Mouse (Mus musculus) hindbrain, embryonic 16.5 days (tissue): Measurements from ENCODE around the gene Nelfcd. TPM values are rescaled to one million over a fixed set of nuclear protein-coding genes. Genes with fewer than 3 reads are reported as not detected.

Experiments
- ATAC-seq: fragments of 200-750 bp; cut with Nextera tagmentation; 2 replicates; pipeline ENCODE4 v1.8.0; 2017; ENCODE audit warnings: moderate TSS enrichment, moderate library complexity
- H3K27ac ChIP-seq: fragments of 300-500 bp; sonication (generic); 2 replicates; pipeline ENCODE4 v1.5.1; 2014; ENCODE audit warnings: low read depth, mild to moderate bottlenecking, control low read depth, low read length, moderate library complexity
- H3K27me3 ChIP-seq: fragments of 300-500 bp; sonication (generic); replicated peaks from 2 replicates; pipeline ENCODE4 v1.6.1; 2014; ENCODE audit warnings: low read length; ENCODE audit not compliant: control insufficient read depth, insufficient read depth
- H3K36me3 ChIP-seq: fragments of 300-500 bp; sonication (generic); 2 replicates; pipeline ENCODE4 v1.6.1; 2014; ENCODE audit warnings: mild to moderate bottlenecking, low read length, moderate library complexity, mixed read lengths; ENCODE audit not compliant: control insufficient read depth, insufficient read depth
- H3K4me1 ChIP-seq: fragments of 300-500 bp; sonication (generic); 2 replicates; pipeline ENCODE4 v1.6.1; 2014; ENCODE audit warnings: low read depth, low read length; ENCODE audit not compliant: control insufficient read depth, insufficient read depth
- H3K4me2 ChIP-seq: fragments of 300-500 bp; sonication (generic); 2 replicates; pipeline ENCODE4 v1.6.1; 2014; ENCODE audit warnings: mild to moderate bottlenecking, low read length, control low read depth, moderate library complexity
- H3K4me3 ChIP-seq: fragments of 300-500 bp; sonication (generic); 2 replicates; pipeline ENCODE4 v1.5.1; 2014; ENCODE audit warnings: mild to moderate bottlenecking, low read length, control low read depth, moderate library complexity
- H3K9ac ChIP-seq: fragments of 300-500 bp; sonication (generic); 2 replicates; pipeline ENCODE4 v1.6.1; 2014; ENCODE audit warnings: low read depth, mild to moderate bottlenecking, control low read depth, low read length, moderate library complexity
- H3K9me3 ChIP-seq: fragments of 300-500 bp; sonication (generic); 2 replicates; pipeline ENCODE4 v1.6.1; 2014; ENCODE audit warnings: mild to moderate bottlenecking, low read length, moderate library complexity; ENCODE audit not compliant: control insufficient read depth
- WGBS: fragments of 180-500 bp; shearing (Covaris S2); extraction: QIAGEN DNeasy Blood & Tissue Kit; methylation state at CpG from one replicate; pipeline ENCODE4 v1.1.7; 2014; 5-methylcytosine and 5-hydroxymethylcytosine counted together
- polyA plus RNA-seq: library from polyadenylated mRNA; unstranded; fragments of >200 nt; fragmentation: Nextera tagmentation; extraction: Ambion mirVana; gene quantifications from 2 replicates; pipeline ENCODE4 v1.2.1, GENCODE M21; 2015

The Nelfcd gene
- polyA plus RNA-seq, 1 experiment from 2014 or later, result 108 TPM

DNA sequence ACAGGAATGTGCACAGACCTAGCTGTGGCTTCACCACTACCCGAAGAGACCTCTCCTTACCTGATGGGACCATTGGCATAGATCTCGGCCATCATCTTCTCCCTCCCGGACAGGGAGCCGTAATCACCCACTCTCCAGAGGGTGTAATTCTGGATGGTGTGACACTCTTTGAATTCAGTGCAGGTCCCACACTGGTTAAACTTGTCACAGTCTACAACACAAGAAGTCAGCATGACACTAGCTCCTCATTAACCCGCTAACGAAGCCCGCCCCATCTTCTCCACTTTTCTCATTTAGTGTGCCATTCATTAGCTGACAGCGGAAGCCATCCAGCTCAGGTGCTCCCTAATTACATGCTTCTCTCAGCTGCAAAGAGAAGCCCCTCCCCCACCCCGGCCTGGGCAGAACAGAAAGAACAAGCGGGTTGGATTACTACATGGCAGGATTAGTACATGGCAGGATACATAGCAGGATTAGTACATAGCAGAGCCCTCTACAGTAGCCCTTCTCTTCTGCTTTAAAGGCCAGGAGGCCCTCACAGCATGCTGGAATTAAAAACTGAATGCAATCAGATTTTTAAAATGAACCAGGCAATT lies 13.5 kb downstream of the Nelfcd start:
- no peak overlapping the region for H3K4me3 ChIP-seq
- H3K27ac ChIP-seq, result no peak overlapping the region
- H3K27me3 ChIP-seq, result no peaks in the 10 kb centered on the region
- no peak overlapping the region for H3K4me2 ChIP-seq
- ATAC-seq, result peak; percentile 55
- peaks cover 23% of the 10 kb centered on the region for H3K36me3 ChIP-seq
- H3K9me3 ChIP-seq, result no peaks in the 10 kb centered on the region
- no peaks in the 10 kb centered on the region; the same call in 1 of the 2 replicates for H3K4me1 ChIP-seq
- WGBS, result 67% methylated on average over 10 of the region's 10 CpGs
- no peak overlapping the region for H3K9ac ChIP-seq

- Histone ChIP-seq H3K27me3 (no peaks in the 10 kb centered on the region), H3K9ac (no peak overlapping the region), H3K36me3 (no peaks in the 10 kb centered on the region), H3K4me1 (peaks cover 12% of the 10 kb centered on the region), H3K4me3 (no peak overlapping the region), H3K27ac (no peak overlapping the region), H3K9me3 (no peaks in the 10 kb centered on the region), H3K4me2 (no peak overlapping the region)
- 97% methylated on average over 9 of the region's 9 CpGs for WGBS
- ATAC-seq, result no peak
Measured at GRCm38 (mm10) chr2:174434943-174435342, 19.3 kb downstream of the Nelfcd start.

DNA sequence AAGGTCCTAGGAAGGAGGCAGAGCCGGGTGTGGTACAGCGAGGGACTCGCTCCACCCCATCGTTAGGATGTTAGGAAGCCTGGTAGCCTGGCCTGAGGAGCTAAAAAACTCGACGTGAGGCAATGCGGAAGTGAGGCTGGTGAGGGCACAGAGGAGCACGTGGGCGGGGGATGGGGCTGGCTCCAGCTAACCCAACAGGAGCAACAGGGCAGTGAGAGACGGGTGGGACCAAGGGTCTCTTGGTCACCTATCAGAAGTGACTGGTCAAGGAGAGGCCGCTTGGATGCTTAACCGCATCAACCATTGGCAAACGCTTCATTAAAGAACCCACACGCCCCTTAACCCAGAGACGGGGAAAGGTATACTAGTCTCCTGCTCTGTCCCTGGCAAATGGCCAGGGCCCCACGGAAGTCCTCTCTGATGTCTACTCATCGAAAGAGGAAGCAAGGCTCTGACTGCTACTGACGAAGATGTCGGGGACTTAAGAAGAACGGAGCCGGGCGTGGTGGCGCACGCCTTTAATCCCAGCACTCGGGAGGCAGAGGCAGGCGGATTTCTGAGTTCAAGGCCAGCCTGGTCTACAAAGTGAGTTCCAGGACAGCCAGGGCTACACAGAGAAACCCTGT lies 20.6 kb downstream of the Nelfcd start:
- no peaks in the 10 kb centered on the region for H3K36me3 ChIP-seq
- no peak for ATAC-seq
- 96% methylated on average over 26 of the region's 26 CpGs for WGBS
- H3K27ac ChIP-seq, result no peak overlapping the region
- no peaks in the 10 kb centered on the region for H3K27me3 ChIP-seq
- peaks cover 12% of the 10 kb centered on the region for H3K4me1 ChIP-seq
- H3K4me3 ChIP-seq, result no peak overlapping the region
- no peak overlapping the region for H3K9ac ChIP-seq
- H3K4me2 ChIP-seq, result no peak overlapping the region
- H3K9me3 ChIP-seq, result no peaks in the 10 kb centered on the region

GRCm38 (mm10) chr2:174436916-174437696 lies 21.5 kb downstream of the Nelfcd start:
- no peak overlapping the region for H3K27ac ChIP-seq
- H3K36me3 ChIP-seq, result no peaks in the 10 kb centered on the region
- H3K9ac ChIP-seq, result no peak overlapping the region
- no peaks in the 10 kb centered on the region for H3K9me3 ChIP-seq
- no peaks in the 10 kb centered on the region for H3K27me3 ChIP-seq
- ATAC-seq, result no peak
- H3K4me3 ChIP-seq, result no peak overlapping the region
- 93% methylated on average over 7 of the region's 7 CpGs for WGBS
- H3K4me2 ChIP-seq, result no peak overlapping the region
- H3K4me1 ChIP-seq, result peaks cover 12% of the 10 kb centered on the region

DNA sequence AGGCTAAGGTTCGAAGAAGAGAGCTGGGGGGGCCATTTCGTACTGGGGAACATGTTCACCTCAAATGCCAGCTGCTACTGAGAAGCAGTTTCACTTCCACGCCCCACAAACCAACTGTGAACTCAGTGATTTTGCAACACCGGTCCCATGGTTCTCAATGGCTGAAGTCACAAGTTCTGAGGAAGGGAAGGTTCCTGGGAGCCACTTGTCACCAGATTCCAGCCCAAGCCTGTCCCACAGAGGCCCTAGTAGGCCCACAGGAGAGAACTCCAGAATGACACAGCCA lies 22.0 kb downstream of the Nelfcd start:
- H3K4me1 ChIP-seq, result peaks cover 12% of the 10 kb centered on the region
- 91% methylated on average over 4 of the region's 4 CpGs for WGBS
- H3K9ac ChIP-seq, result no peak overlapping the region
- no peak overlapping the region for H3K4me3 ChIP-seq
- no peaks in the 10 kb centered on the region for H3K9me3 ChIP-seq
- H3K4me2 ChIP-seq, result peak overlapping the region; percentile 71
- no peak for ATAC-seq
- no peaks in the 10 kb centered on the region for H3K27me3 ChIP-seq
- no peak overlapping the region for H3K27ac ChIP-seq
- no peaks in the 10 kb centered on the region for H3K36me3 ChIP-seq

- 0 out of 2 replicates have a peak, but pooled peaks have one; percentile 1 for ATAC-seq
- no peaks in the 10 kb centered on the region for H3K27me3 ChIP-seq
- H3K27ac ChIP-seq, result no peak overlapping the region
- H3K4me2 ChIP-seq, result peak overlapping the region; percentile 71
- peak overlapping the region; percentile 67 for H3K9ac ChIP-seq
- 69% methylated on average over 11 of the region's 11 CpGs for WGBS
- no peaks in the 10 kb centered on the region for H3K9me3 ChIP-seq
- no peaks in the 10 kb centered on the region for H3K36me3 ChIP-seq
- H3K4me1 ChIP-seq, result peaks cover 12% of the 10 kb centered on the region
- peak overlapping the region; percentile 56 for H3K4me3 ChIP-seq
Measured at GRCm38 (mm10) chr2:174438181-174438580, 22.6 kb downstream of the Nelfcd start.

DNA sequence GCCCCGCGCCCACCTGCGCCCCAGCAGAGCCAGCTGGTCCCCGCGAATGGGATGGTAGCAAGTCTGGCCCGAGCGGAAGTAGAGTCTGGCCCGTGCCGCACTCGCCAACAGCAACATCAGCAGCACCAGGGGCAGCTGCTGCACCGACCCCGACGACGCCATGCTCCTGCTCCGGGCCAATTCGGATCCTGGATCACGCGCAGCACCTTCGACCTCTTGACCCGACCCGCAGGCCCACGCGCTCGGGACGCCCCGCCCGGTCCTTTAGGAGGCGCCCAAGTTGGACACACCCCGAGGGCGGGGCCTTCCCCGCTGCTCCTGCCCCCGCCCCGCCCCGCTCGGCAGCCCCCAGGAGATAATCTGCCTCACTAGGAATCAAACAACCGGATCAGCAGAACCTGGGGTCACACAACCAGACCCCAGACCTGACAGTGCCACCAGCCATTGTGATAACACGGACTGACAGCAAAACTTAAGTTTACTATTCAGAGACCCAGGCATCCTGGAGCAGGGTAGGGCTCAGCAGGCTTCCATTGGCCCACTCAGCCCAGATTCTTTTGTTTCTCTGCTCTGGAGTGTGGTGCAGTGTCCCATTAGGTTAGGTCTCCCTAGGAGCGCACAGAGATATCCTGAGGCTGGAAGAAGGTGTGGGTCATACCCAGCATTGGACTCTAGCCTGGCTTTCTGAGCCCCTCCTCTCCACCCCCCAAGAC lies 23.3 kb downstream of the Nelfcd start, which contains the start of gene Ctsz:
Ctsz (minus strand) TSS at position 303 of the 713 bp plus-strand sequence.
- under 1% methylated on average over 38 of the region's 38 CpGs for WGBS
- Histone ChIP-seq H3K27me3 (no peaks in the 10 kb centered on the region), H3K9me3 (no peaks in the 10 kb centered on the region), H3K4me3 (peak within 1 kb of the TSS; percentile 56), H3K4me2 (peak within 1 kb of the TSS; percentile 71), H3K36me3 (no peaks in the 10 kb centered on the region), H3K4me1 (peaks cover 12% of the 10 kb centered on the region), H3K9ac (peak within 1 kb of the TSS; percentile 67), H3K27ac (no peak within 1 kb of the TSS)
- peak; percentile 77 for ATAC-seq

GRCm38 (mm10) chr2:174439450-174439838 lies 23.8 kb downstream of the Nelfcd start:
- H3K27me3 ChIP-seq, result no peaks in the 10 kb centered on the region
- H3K4me3 ChIP-seq, result no peak overlapping the region
- WGBS, result 49% methylated on average over 5 of the region's 5 CpGs
- H3K4me2 ChIP-seq, result peak overlapping the region; percentile 71
- H3K36me3 ChIP-seq, result no peaks in the 10 kb centered on the region
- peaks cover 12% of the 10 kb centered on the region for H3K4me1 ChIP-seq
- no peaks in the 10 kb centered on the region for H3K9me3 ChIP-seq
- no peak overlapping the region for H3K27ac ChIP-seq
- peak overlapping the region; percentile 67 for H3K9ac ChIP-seq
- no peak for ATAC-seq

GRCm38 (mm10) chr2:174439961-174440360 lies 24.4 kb downstream of the Nelfcd start:
- no peaks in the 10 kb centered on the region for H3K27me3 ChIP-seq
- no peak overlapping the region for H3K27ac ChIP-seq
- ATAC-seq, result no peak
- no peaks in the 10 kb centered on the region for H3K9me3 ChIP-seq
- no peak overlapping the region for H3K4me2 ChIP-seq
- peaks cover 12% of the 10 kb centered on the region for H3K4me1 ChIP-seq
- H3K4me3 ChIP-seq, result no peak overlapping the region
- 86% methylated on average over 9 of the region's 9 CpGs for WGBS
- no peak overlapping the region for H3K9ac ChIP-seq
- no peaks in the 10 kb centered on the region for H3K36me3 ChIP-seq
